Mouse (Mus musculus): ENCODE data around the gene Gm12355.

Gm12355 gene

DNA sequence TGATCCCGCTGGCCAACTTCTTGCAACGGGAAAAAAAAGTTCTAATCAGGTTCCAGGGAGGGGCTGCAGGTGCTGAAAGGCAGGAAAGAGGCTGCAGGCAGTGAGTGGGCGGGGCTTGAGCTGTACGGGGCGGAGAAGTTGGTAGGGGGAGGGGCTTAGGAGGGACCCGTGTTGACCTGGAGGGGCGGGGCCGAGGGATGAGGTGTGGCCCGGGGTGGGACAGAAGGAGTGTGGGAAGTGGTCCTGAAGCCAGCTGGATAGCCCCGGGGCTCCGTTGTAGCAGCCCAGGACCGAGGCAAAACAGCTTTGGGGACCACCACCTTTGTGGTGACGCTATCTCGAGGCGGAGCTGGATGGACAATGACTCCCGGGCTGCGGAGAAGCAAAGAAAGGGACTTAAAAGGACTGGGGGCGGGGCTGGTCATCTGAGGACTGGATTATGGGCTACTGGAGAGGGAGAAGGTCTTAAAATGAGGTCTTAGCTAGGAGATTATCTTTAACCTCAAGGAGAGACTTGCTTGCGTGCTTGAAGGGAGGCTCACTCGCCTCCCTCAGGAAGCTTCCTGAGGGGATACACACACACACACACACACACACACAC, 23.3 kb downstream of the Gm12355 start:
- peak; percentile 26 to 38 for DNase-seq (ENCODE audit: low spot score in 2 of 2)

- DNase-seq (ENCODE audit: low spot score in 2 of 2) = no peak
Measured at GRCm38 (mm10) chr11:98599291-98599690, 26.2 kb downstream of the Gm12355 start.

GRCm38 (mm10) chr11:98598851-98599290, 26.6 kb downstream of the Gm12355 start:
- DNase-seq (ENCODE audit: low spot score in 2 of 2) = no peak

GRCm38 (mm10) chr11:98597991-98598390, 27.5 kb downstream of the Gm12355 start, which contains the start of gene Lrrc3c:
Gene Lrrc3c (plus strand): TSS chr11:98598291.
- no peak for DNase-seq (ENCODE audit: low spot score in 2 of 2)

DNA sequence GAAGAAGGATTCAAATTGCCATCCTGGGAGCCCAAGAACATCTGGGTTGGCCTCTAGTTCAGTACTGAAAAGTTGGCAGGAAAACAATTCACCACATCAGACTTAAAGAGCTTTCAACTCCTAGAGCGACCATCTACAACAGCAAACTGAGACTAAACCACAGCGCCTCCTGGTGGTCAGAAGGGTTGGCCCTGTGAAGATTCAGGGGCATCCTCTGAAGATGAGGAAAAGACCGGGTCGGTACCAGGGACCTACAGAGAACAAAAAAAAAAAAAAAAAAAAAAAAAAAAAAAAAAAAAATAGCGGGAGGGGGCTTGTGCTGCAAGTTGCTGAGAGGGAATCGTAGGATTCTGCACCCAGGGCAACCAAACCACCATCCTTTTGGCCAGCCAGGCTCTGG, 28.1 kb downstream of the Gm12355 start:
- peak; percentile 62 to 72 for DNase-seq (ENCODE audit: low spot score in 2 of 2)

DNA sequence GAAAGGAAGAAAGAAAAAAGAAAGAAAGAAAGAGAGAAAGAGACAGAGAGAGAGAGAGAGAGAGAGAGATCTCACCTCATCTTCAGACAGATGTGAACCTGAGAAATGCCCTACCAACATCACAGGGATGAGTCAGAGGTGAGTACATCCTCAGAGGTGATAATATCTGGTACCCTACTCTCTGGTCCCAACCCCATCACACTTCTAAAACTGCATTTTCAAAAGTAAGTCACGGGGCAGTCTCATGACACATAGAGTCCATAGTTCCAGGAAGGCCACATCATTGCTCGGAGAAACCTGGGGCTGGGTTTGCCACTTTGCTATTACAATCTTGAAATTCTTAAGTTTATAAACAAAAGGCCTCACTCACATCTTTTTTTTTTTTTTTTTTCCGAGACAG, 29.5 kb downstream of the Gm12355 start:
- DNase-seq (ENCODE audit: low spot score in 2 of 2) = no peak

GRCm38 (mm10) chr11:98595473-98595872, 30.0 kb downstream of the Gm12355 start:
- DNase-seq (ENCODE audit: low spot score in 2 of 2) = no peak

GRCm38 (mm10) chr11:98595021-98595420, 30.4 kb downstream of the Gm12355 start:
- no peak for DNase-seq (ENCODE audit: low spot score in 2 of 2)

DNA sequence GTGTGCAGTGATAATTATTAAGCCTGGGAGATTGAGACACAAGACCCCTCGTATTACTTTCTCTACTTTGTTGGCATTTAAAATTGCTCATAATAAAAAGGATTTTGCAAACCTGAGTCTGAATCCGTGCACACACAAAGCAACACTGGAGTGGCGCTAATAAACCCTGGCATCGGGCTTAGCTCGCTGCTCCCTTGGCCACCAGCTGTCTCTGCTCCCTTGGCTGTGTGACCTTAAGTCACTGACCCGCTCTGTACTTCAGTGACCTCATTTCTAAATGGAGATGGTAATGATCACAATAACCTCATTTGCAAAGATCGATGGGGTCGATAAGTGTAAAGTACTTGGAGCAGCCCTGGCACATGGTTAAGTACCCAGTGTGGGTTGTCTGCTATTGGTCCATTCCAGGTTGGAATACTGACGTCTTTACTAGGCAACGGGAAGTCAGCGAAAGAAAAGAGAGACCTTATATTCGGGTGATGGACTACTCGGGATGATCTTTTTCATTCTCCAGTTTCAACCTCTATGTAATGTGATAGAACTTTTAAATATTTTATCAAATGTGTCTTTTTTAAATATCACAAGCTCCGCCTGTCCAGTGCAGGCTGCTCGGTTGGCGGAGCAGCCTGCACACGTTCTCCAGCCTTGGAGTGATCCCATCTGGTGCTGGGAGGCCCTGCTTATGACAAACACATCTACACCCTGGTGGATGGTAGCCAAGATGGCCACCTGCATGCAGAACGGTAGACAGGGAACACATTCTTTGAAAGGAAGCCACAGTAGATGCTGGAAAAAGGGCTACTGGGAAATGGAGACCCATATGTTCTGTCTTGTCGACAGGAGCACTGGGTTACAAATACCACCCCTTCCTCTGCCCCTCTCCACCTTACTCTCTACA, 34.7 kb downstream of the Gm12355 start:
- DNase-seq (ENCODE audit: low spot score in 2 of 2) = no peak

DNA sequence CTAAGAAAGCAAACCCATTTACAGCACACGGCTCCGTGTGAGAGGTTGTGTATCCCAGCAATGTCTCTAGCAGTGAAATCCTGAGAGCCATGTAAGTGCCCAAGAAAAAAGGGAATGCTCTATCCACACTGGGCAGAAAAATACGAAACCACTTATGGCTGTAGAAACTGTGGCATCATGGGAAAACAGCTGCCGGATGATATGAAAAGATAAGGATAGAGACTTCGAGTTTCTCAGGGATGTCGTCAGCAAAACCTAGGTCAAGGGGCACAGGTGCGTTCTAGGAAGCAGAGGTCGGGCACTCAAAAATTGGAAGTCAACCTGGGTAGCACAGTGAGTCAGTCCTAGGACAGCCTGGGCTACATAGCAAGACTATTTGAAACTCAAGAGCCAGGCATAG, 36.2 kb downstream of the Gm12355 start:
- DNase-seq (ENCODE audit: low spot score in 2 of 2) = no peak

GRCm38 (mm10) chr11:98588833-98589281, 36.6 kb downstream of the Gm12355 start:
- DNase-seq (ENCODE audit: low spot score in 2 of 2) = no peak

DNA sequence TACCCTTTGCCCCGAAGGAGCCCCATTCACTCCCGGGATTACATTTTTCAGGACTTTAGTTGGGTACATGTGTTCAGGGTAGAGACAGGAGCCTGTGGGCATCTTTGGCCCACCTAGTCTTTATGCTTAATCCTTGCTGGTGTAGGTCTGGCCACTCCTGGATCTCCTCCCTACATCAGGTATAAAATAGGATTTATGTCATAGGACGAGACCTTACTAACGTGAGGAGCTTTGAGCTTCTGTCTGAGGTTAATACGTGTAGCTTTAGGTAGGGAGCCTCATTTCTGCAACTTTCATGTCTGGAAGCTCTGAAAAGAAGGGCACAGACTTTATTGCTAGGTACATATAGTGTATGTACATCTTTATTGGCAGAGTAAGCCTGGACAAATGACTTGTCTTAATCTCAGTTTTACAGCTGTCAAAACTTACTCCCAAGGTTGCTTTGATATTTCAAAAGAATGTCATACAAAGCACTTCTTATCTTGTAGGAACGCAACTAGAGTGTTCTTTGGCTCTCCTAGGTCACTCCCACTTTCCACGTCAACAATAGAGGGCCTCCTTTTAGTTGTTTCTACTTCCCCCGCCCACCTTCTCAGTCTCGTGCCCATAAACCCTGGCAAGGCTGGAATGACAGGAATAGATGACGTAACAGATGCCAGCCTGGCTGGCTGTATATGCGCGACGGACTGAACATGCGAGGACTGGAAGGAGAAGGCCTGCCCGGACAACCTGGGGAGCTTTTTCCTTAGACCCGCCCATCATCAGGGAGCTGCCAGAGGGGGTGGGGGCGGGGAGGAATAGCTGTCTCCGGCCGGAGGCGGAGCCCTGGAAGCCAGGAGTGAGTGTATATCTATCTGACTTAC, 37.5 kb downstream of the Gm12355 start:
- DNase-seq (ENCODE audit: low spot score in 2 of 2) = peak; percentile 52 to 65

GRCm38 (mm10) chr11:98586892-98587563, 38.4 kb downstream of the Gm12355 start, which contains the start of gene Ormdl3:
Gene Ormdl3 (minus strand): TSS chr11:98587368.
- DNase-seq (ENCODE audit: low spot score in 2 of 2) = peak; percentile 97 to 98

- peak in 1 of 2 experiments; percentile 27 for DNase-seq (ENCODE audit: low spot score in 2 of 2)
Measured at GRCm38 (mm10) chr11:98586087-98586891, 39.2 kb downstream of the Gm12355 start.

DNA sequence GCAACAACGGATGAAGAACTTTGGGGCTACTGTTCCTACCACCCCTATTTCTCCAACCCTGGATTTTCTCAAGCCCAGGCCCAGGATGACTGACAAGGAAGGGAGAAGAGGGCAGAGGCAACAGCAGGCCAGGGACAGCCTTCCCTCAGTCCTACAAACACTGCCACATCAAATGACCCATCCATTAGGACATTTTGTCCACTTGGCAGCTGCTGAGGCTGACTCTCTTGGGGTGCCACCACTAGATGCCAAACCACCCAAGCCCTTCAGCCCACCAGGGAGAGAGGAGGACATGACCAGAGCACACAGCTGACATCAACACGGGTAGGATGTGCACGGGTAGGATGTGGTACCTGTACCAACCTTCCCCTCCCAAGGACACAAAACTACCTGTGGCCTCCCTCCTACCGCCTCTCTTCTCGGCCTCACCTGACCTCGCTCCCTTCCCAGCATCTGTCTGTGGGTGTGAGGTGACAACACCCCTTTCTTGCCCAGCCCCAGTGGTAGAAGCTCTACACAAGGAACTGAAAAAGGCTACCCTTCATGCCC, 40.8 kb downstream of the Gm12355 start:
- no peak for DNase-seq (ENCODE audit: low spot score in 2 of 2)

DNA sequence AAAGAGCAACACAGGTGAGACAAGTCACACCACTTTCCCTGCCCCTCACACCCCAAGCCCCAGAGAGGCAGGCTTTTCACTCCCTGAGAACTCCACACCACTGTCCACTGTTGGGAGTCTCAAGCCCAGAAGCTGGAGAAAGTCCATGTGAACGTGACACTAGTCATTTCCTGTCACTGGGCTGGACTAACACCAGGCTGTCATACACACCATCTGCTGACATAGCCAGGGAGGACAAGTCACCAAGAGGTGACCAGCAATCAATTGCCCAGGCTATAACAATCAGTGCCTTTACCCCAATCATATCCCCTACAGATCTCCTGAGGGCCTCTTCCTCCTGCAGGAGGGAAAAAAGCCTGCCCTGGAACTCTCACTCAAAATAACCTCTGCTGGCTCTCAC, 41.3 kb downstream of the Gm12355 start:
- DNase-seq (ENCODE audit: low spot score in 2 of 2) = no peak

- peak in 1 of 2 experiments; percentile 48 for DNase-seq (ENCODE audit: low spot score in 2 of 2)
Measured at GRCm38 (mm10) chr11:98583571-98583970, 41.9 kb downstream of the Gm12355 start.

GRCm38 (mm10) chr11:98583265-98583552, 42.3 kb downstream of the Gm12355 start:
- peak; percentile 60 to 74 for DNase-seq (ENCODE audit: low spot score in 2 of 2)

- peak in 1 of 2 experiments; percentile 28 for DNase-seq (ENCODE audit: low spot score in 2 of 2)
Measured at GRCm38 (mm10) chr11:98582551-98583264, 42.8 kb downstream of the Gm12355 start.

GRCm38 (mm10) chr11:98582030-98582388, 43.5 kb downstream of the Gm12355 start:
- no peak for DNase-seq (ENCODE audit: low spot score in 2 of 2)
